ENCODE assay signal across 9 mouse cellular contexts in the genomic region with DNA sequence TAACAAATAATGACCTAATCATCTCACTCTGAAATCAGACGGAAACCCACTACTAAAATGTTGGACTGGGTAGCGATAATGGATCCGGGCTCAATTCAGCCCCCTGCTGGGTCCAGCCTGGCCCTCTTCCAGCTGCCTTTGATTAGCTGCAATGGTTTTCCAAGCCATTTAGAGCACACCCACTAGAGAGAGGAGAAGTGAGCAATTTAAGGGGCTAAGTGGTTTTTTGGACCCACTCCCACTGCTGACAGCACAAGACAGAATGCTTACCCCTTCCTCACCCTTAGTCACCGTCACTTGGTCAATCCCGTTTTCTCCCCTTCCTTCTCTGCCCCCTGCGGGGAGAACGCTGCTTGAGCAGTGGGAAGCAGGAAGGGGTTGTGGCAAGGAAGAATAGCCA. TPM values are rescaled to one million over a fixed set of nuclear protein-coding genes. Genes with fewer than 3 reads are reported as not detected.
A peak's percentile ranks its signal among the peaks of the same experiment; 100 is the strongest.
DNase-seq lines count a peak whose midpoint lies in the region; ATAC-seq and TF ChIP-seq lines count a peak whose summit lies in the region.
"Had no signal": no experiment of that assay in that cellular context is flagged by ENCODE, and none has a peak within 500 bp of the region (broad histone marks: within the 10 kb centered on the region; RNA-seq: fewer than 3 reads in every experiment).

No protein-coding gene starts in this region.

- no peaks in the 10 kb centered on the region for H3K27me3 ChIP-seq in kidney, postnatal 0 days (ENCODE audit: insufficient read depth, low read length)
- peaks cover 8% of the 10 kb centered on the region; the same call in 1 of the 2 replicates for H3K27me3 ChIP-seq in heart, postnatal 0 days (ENCODE audit: control insufficient read depth, insufficient read depth, low read length)
- no peaks in the 10 kb centered on the region for H3K27me3 ChIP-seq in midbrain, postnatal 0 days (ENCODE audit: insufficient read depth, low read length)

- no peak for TF ChIP-seq CTCF in kidney, postnatal 0 days (IDR thresholded peaks at IDR 0.05; ENCODE audit: low read depth)
- TF ChIP-seq CTCF in heart, postnatal 0 days (IDR thresholded peaks at IDR 0.05; ENCODE audit: low read depth): 0 out of 2 replicates have a peak, but pooled peaks have one; percentile 15
- TF ChIP-seq CTCF in midbrain, postnatal 0 days (IDR thresholded peaks at IDR 0.05): no peak

- H3K4me3 ChIP-seq in kidney, postnatal 0 days (replicated peaks; ENCODE audit: low read depth, low read length): no peak overlapping the region
- peak overlapping the region; percentile 15 for H3K4me3 ChIP-seq in heart, postnatal 0 days (ENCODE audit: low read depth, low read length)
- no peak overlapping the region for H3K4me3 ChIP-seq in midbrain, postnatal 0 days (ENCODE audit: low read depth, low read length)

- H3K9me3 ChIP-seq in kidney, postnatal 0 days (replicated peaks; ENCODE audit: low read length): no peaks in the 10 kb centered on the region
- no peaks in the 10 kb centered on the region for H3K9me3 ChIP-seq in heart, postnatal 0 days (replicated peaks; ENCODE audit: control insufficient read depth, low read length)
- no peaks in the 10 kb centered on the region for H3K9me3 ChIP-seq in midbrain, postnatal 0 days (ENCODE audit: low read length)

- ATAC-seq in kidney, postnatal 0 days (replicated peaks; ENCODE audit: low FRiP score, low read depth): no peak
- no peak for ATAC-seq in heart, postnatal 0 days (ENCODE audit: insufficient read depth, low read depth)
- no peak for ATAC-seq in midbrain, postnatal 0 days (ENCODE audit: low FRiP score)

- no peaks in the 10 kb centered on the region for H3K36me3 ChIP-seq in kidney, postnatal 0 days (ENCODE audit: insufficient read depth, low read length)
- H3K36me3 ChIP-seq in heart, postnatal 0 days (replicated peaks; ENCODE audit: control insufficient read depth, insufficient read depth, low read length): no peaks in the 10 kb centered on the region
- no peaks in the 10 kb centered on the region for H3K36me3 ChIP-seq in midbrain, postnatal 0 days (ENCODE audit: insufficient read depth, low read length)

- H3K4me2 ChIP-seq in kidney, postnatal 0 days (ENCODE audit: low read length): peak overlapping the region; percentile 39
- H3K4me2 ChIP-seq in heart, postnatal 0 days (ENCODE audit: low read depth, low read length): peak overlapping the region; percentile 55
- H3K4me2 ChIP-seq in midbrain, postnatal 0 days (ENCODE audit: low read depth, low read length, poor library complexity, severe bottlenecking): peak overlapping the region; percentile 31

- H3K9ac ChIP-seq in kidney, postnatal 0 days (ENCODE audit: low read depth, low read length): no peak overlapping the region; the same call in 1 of the 2 replicates
- H3K9ac ChIP-seq in heart, postnatal 0 days (replicated peaks; ENCODE audit: low read depth, low read length): no peak overlapping the region
- no peak overlapping the region for H3K9ac ChIP-seq in midbrain, postnatal 0 days (replicated peaks; ENCODE audit: low read length, poor library complexity, severe bottlenecking)

- TF ChIP-seq EP300 in heart, postnatal 0 days (IDR thresholded peaks at IDR 0.05; ENCODE audit: low read depth): no peak

- H3K4me1 ChIP-seq in kidney, postnatal 0 days (replicated peaks; ENCODE audit: insufficient read depth, low read length): no peaks in the 10 kb centered on the region; the same call in 1 of the 2 replicates
- H3K4me1 ChIP-seq in heart, postnatal 0 days (ENCODE audit: control insufficient read depth, insufficient read depth): peaks cover 6% of the 10 kb centered on the region; the same call in 1 of the 2 replicates
- H3K4me1 ChIP-seq in midbrain, postnatal 0 days (ENCODE audit: insufficient read depth, low read length): no peaks in the 10 kb centered on the region

- no peak for DNase-seq in kidney, postnatal 0 days (ENCODE audit: low spot score)
- DNase-seq in kidney, postnatal 4 days: no peak
- DNase-seq in cerebellum, adult 9-11 months: peak; percentile 54
- DNase-seq in heart, postnatal 0 days (ENCODE audit: low spot score): no peak
- DNase-seq in midbrain, postnatal 0 days (ENCODE audit: low spot score): peak; percentile 79
- no peak for DNase-seq in spleen, postnatal 10 days (ENCODE audit: low spot score in 2 of 2)
- no peak for DNase-seq in thymus, postnatal 4 days
- no peak for DNase-seq in lung, postnatal 14 days

- H3K27ac ChIP-seq in kidney, postnatal 0 days: no peak overlapping the region
- no peak overlapping the region for H3K27ac ChIP-seq in heart, postnatal 0 days (ENCODE audit: low read depth)
- no peak overlapping the region for H3K27ac ChIP-seq in midbrain, postnatal 0 days (ENCODE audit: low read depth, low read length)

- WGBS in kidney, postnatal 0 days: 11% methylated on average over 7 of the region's 7 CpGs
- 6% methylated on average over 7 of the region's 7 CpGs for WGBS in heart, postnatal 0 days
- WGBS in midbrain, postnatal 0 days: 4% methylated on average over 7 of the region's 7 CpGs

RNA-seq across cellular contexts. Expression of a gene that starts 24.9 kb away (rescaled TPM):
- polyA plus RNA-seq in kidney, postnatal 0 days (2015; fragmentation: Nextera tagmentation; extraction: Ambion mirVana): 27.7 and 30.7 TPM in 2 replicates
- total RNA-seq in heart, postnatal 0 days (2014; rRNA removed; ENCODE audit: low replicate concordance): 37.3 and 48.9 TPM in 2 replicates
- polyA plus RNA-seq in heart, postnatal 0 days (2015; fragmentation: Nextera tagmentation; extraction: Ambion mirVana): 12.1 and 14.1 TPM in 2 replicates
- 243 and 250 TPM in 2 replicates for total RNA-seq in midbrain, postnatal 0 days (2014; rRNA removed)
- polyA plus RNA-seq in midbrain, postnatal 0 days (2015; fragmentation: Nextera tagmentation; extraction: Ambion mirVana): 99.4 and 102 TPM in 2 replicates

RNA-seq across cellular contexts. Expression of a gene that starts 25.2 kb away (rescaled TPM):
- 0.16 TPM in 1 of 2 replicates, not detected in the other for polyA plus RNA-seq in kidney, postnatal 0 days (2015; fragmentation: Nextera tagmentation; extraction: Ambion mirVana)
- not detected in 2 replicates for total RNA-seq in heart, postnatal 0 days (2014; rRNA removed; ENCODE audit: low replicate concordance)
- not detected in 2 replicates for polyA plus RNA-seq in heart, postnatal 0 days (2015; fragmentation: Nextera tagmentation; extraction: Ambion mirVana)
- total RNA-seq in midbrain, postnatal 0 days (2014; rRNA removed): 2.8 and 4.9 TPM in 2 replicates
- 1.9 and 2.1 TPM in 2 replicates for polyA plus RNA-seq in midbrain, postnatal 0 days (2015; fragmentation: Nextera tagmentation; extraction: Ambion mirVana)
- polyA plus RNA-seq: spleen, adult 2 months had no signal

RNA-seq across cellular contexts. Expression of a gene that starts 32.5 kb away (rescaled TPM):
- 1.3 TPM in 2 replicates for polyA plus RNA-seq in kidney, postnatal 0 days (2015; fragmentation: Nextera tagmentation; extraction: Ambion mirVana)
- 0.46 and 0.50 TPM in 2 replicates for total RNA-seq in heart, postnatal 0 days (2014; rRNA removed; ENCODE audit: low replicate concordance)
- 0.82 and 0.92 TPM in 2 replicates for polyA plus RNA-seq in heart, postnatal 0 days (2015; fragmentation: Nextera tagmentation; extraction: Ambion mirVana)
- total RNA-seq in midbrain, postnatal 0 days (2014; rRNA removed): 0.27 and 0.76 TPM in 2 replicates
- polyA plus RNA-seq in midbrain, postnatal 0 days (2015; fragmentation: Nextera tagmentation; extraction: Ambion mirVana): 0.61 and 0.80 TPM in 2 replicates

Comparison
In these comparisons a context has a peak if more than half of its experiments do, and no peak if none do; other contexts are left out.
1. DNase-seq: peak in cerebellum, adult 9-11 months (single experiment) and midbrain, postnatal 0 days (single experiment); none in kidney, postnatal 0 days (single experiment), kidney, postnatal 4 days (0 of 2), heart, postnatal 0 days (single experiment), spleen, postnatal 10 days (0 of 2), thymus, postnatal 4 days (single experiment) and lung, postnatal 14 days (single experiment).
2. Peak in every context shown above with its lines, with median percentiles within 50 percentile points of each other: H3K4me2 ChIP-seq.